Mouse (Mus musculus): ENCODE measurements around the gene Cntn3.

- TF ChIP-seq CTCF (IDR thresholded peaks at IDR 0.05; ENCODE audit: control insufficient read depth, insufficient read depth, insufficient read length) (no peak), MAX (IDR thresholded peaks at IDR 0.05) (no peak), MYOG (IDR thresholded peaks at IDR 0.05; ENCODE audit: control insufficient read depth, extremely low read depth, insufficient read length) (no peak)
These were observed 246.2 kb downstream of the Cntn3 start for GRCm38 (mm10) chr6:102326711-102327110.

All from C2C12 (cell line).